Mouse (Mus musculus) hindbrain, embryonic 15.5 days (tissue): ENCODE measurements at regions not wholly inside any gene's neighbourhood (a gene's known extent, or its start where the extent isn't known, plus 50 kb on each side); places are given as distances from the start of the nearest gene placed in this dataset.

ENCODE experiments used
- ATAC-seq: fragments of 200-750 bp; cut with Nextera tagmentation; 2 replicates; pipeline ENCODE4 v1.8.0; 2017; ENCODE audit warnings: low read depth, moderate number of reproducible peaks, moderate TSS enrichment; ENCODE audit not compliant: low FRiP score
- H3K27ac ChIP-seq: fragments of 300-500 bp; sonication (generic); replicated peaks from 2 replicates; pipeline ENCODE4 v1.5.1; 2015; ENCODE audit warnings: mild to moderate bottlenecking, inconsistent platforms
- H3K27me3 ChIP-seq: fragments of 300-500 bp; sonication (generic); 2 replicates; pipeline ENCODE4 v1.6.1; 2015; ENCODE audit warnings: control low read depth, inconsistent platforms
- H3K36me3 ChIP-seq: fragments of 300-500 bp; sonication (generic); 2 replicates; pipeline ENCODE4 v1.6.1; 2015; ENCODE audit warnings: control low read depth, inconsistent platforms
- H3K4me1 ChIP-seq: fragments of 300-500 bp; sonication (generic); replicated peaks from 2 replicates; pipeline ENCODE4 v1.6.1; 2015; ENCODE audit warnings: control low read depth, inconsistent platforms
- H3K4me2 ChIP-seq: fragments of 300-500 bp; sonication (generic); 2 replicates; pipeline ENCODE4 v1.6.1; 2015; ENCODE audit warnings: moderate library complexity, mild to moderate bottlenecking, inconsistent platforms
- H3K4me3 ChIP-seq: fragments of 300-500 bp; sonication (generic); 2 replicates; pipeline ENCODE4 v1.5.1; 2015; ENCODE audit warnings: mild to moderate bottlenecking, inconsistent platforms
- H3K9ac ChIP-seq: fragments of 300-500 bp; sonication (generic); 2 replicates; pipeline ENCODE4 v1.6.1; 2015; ENCODE audit warnings: inconsistent platforms
- H3K9me3 ChIP-seq: fragments of 300-500 bp; sonication (generic); 2 replicates; pipeline ENCODE4 v1.6.1; 2016; ENCODE audit warnings: control low read depth, inconsistent platforms
- WGBS: fragments of 180-500 bp; shearing (Covaris S2); methylation state at CpG from one replicate; pipeline ENCODE4 v1.1.7; 2015; 5-methylcytosine and 5-hydroxymethylcytosine counted together

DNA sequence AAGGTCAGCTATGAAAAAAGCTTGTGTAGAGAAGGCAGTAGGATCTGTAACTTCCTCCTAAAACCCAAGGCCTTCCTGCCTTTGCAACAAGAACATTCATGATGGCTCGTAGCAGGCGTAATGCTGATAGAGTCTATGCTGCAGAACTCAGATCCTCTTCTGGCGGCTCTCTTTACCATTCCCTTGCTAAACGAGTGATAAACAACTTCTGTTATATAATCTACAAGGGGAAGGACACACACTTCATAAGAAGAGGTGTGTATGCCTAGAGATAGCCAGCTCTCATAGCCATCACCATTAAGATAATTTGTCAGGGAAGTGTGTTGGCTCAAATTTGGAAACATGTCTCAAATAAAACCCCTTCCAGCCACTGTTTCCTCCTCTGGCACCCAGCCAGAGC lies 441.9 kb downstream of the Gpam start:
- Histone ChIP-seq H3K27me3 (no peaks in the 10 kb centered on the region), H3K4me2 (no peak overlapping the region), H3K9ac (no peak overlapping the region), H3K4me3 (no peak overlapping the region), H3K9me3 (no peaks in the 10 kb centered on the region), H3K27ac (no peak overlapping the region), H3K4me1 (no peaks in the 10 kb centered on the region), H3K36me3 (no peaks in the 10 kb centered on the region)
- no peak for ATAC-seq
- 89% methylated on average over 4 of the region's 4 CpGs for WGBS
